Mouse (Mus musculus): ENCODE data around the gene Fam169b. TPM values are rescaled to one million over a fixed set of nuclear protein-coding genes. Genes with fewer than 3 reads are reported as not detected.

The Fam169b gene
- polyA plus RNA-seq, 1 experiment from 2014 or later: 1.6 TPM

DNA sequence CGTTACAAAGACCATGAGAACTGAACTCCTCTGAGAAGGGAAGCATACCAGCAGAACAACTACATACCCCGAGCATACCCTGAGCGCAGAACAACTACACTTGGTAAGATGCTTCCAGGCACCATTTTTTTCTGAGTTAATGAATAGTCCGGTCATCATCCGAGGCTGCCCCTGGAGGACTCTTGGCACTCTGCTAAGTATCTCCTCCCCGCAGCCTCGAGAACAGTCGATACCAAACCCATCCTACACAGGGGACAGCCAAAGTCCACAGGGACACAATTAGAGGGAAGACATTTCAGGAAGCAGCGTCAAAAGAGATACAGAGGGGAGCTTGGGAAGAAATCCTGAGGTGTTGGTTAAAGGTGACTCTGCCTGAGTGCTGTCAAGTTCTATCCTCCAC lies 32.4 kb upstream of the Fam169b start:
- WGBS: 82% methylated on average over 9 of the region's 9 CpGs
- no peaks in the 10 kb centered on the region for H3K27me3 ChIP-seq
- H3K4me1 ChIP-seq (replicated peaks): peaks cover 17% of the 10 kb centered on the region
- no peak overlapping the region for H3K4me3 ChIP-seq (replicated peaks)
- no peaks in the 10 kb centered on the region for H3K36me3 ChIP-seq
- no peak overlapping the region for H3K9ac ChIP-seq (replicated peaks)
- ATAC-seq (ENCODE audit: insufficient number of reproducible peaks, insufficient read depth, low FRiP score, low TSS enrichment, low read depth): no peak
- H3K9me3 ChIP-seq: no peaks in the 10 kb centered on the region
- H3K27ac ChIP-seq: no peak overlapping the region
- H3K4me2 ChIP-seq: no peak overlapping the region

DNA sequence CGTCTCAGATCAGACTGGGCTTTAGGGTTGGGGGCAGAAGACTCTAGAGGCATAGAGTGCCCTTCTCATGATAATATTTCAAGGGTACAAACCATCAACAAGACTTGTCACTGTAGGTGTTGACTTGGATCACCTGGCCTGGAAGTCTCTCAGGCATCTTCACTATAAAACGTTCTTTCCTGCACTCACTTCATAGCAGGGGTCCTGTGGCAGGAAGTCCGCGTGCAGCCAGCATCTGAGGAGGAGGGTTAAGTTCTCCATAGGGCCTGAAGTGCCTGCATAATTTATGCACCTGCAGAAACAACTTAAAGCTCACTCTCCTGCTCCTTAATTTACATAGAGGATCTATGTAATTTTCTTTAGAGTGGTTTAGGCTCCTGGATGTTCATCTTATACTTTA lies 28.0 kb upstream of the Fam169b start:
- H3K4me3 ChIP-seq (replicated peaks): no peak overlapping the region
- H3K9ac ChIP-seq (replicated peaks): no peak overlapping the region
- H3K9me3 ChIP-seq: peaks cover 5% of the 10 kb centered on the region
- ATAC-seq (ENCODE audit: insufficient number of reproducible peaks, insufficient read depth, low FRiP score, low TSS enrichment, low read depth): no peak
- H3K27ac ChIP-seq: no peak overlapping the region
- no peaks in the 10 kb centered on the region for H3K27me3 ChIP-seq
- H3K36me3 ChIP-seq: no peaks in the 10 kb centered on the region
- 34% methylated on average over 4 of the region's 4 CpGs for WGBS
- no peak overlapping the region for H3K4me2 ChIP-seq
- H3K4me1 ChIP-seq (replicated peaks): peaks cover 16% of the 10 kb centered on the region

DNA sequence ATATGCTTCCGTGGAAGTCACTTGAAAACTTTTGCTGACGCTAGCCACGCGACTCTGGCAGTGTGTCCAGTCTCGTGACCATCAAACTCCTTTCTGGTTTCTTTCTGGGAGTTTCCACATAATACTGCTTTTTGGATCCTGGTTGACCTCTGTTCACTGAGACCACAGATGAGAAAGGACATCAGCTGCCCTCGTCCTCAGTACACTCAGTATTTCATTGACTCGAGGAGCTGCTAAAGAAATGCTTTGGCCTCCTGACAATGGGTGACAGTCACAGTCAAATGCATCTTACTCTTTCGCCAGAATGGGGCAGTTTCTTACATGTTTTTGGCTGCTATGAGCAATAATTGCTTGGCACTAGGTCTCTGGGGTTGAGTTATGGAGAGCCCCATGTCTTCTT lies 27.4 kb upstream of the Fam169b start:
- no peaks in the 10 kb centered on the region for H3K27me3 ChIP-seq

DNA sequence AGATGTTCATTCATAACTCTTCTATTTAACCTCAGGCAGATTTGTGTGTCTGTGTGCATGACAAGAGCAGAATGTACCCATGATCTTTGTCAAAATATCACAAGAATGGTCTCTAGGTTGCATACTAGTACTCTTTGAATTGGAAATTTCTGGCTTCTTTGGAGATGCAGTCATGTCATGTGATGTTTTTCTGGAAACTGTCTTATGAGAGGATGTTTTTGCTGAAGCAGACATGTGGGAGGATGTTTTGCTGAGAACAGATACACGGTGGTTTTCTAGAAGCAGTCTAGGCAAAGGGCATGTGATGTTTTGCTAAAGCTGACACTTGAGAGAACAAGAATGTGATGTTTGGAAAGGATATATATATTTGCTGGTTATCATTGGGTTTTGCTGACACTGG lies 23.2 kb upstream of the Fam169b start:
- Histone ChIP-seq H3K4me2 (no peak overlapping the region), H3K36me3 (no peaks in the 10 kb centered on the region), H3K27me3 (no peaks in the 10 kb centered on the region), H3K4me1 (replicated peaks) (peaks cover 15% of the 10 kb centered on the region), H3K4me3 (replicated peaks) (no peak overlapping the region), H3K27ac (no peak overlapping the region), H3K9ac (replicated peaks) (no peak overlapping the region), H3K9me3 (peaks cover 5% of the 10 kb centered on the region)
- WGBS: 89% methylated on average over 1 of the region's 1 CpGs
- no peak for ATAC-seq (ENCODE audit: insufficient number of reproducible peaks, insufficient read depth, low FRiP score, low TSS enrichment, low read depth)

More for the DNA sequence above, 27.4 kb upstream of the Fam169b start:
- 39% methylated on average over 8 of the region's 8 CpGs for WGBS
- H3K4me1 ChIP-seq (replicated peaks): peaks cover 16% of the 10 kb centered on the region
- peaks cover 5% of the 10 kb centered on the region for H3K9me3 ChIP-seq
- ATAC-seq (ENCODE audit: insufficient number of reproducible peaks, insufficient read depth, low FRiP score, low TSS enrichment, low read depth): no peak
- H3K27ac ChIP-seq: no peak overlapping the region
- no peak overlapping the region for H3K4me3 ChIP-seq (replicated peaks)
- no peak overlapping the region for H3K4me2 ChIP-seq
- H3K36me3 ChIP-seq: no peaks in the 10 kb centered on the region
- no peak overlapping the region for H3K9ac ChIP-seq (replicated peaks)

DNA sequence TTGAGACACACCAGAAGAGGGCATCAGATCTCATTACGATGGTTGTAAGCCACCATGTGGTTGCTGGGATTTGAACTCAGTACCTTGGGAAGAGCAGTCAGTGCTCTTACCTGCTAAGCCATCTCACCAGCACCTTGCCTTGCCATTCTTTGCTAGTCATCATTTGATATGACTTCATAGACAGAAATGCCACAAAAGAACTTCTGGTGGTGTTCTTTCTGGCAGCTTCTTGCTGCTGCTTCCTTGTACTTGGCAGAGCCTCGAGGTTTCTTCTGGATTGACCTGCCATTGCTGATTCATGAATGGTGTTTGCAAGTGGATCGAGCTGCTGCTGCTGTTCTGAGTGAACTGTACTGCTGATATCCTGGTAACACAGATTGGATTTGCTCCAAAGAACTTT lies 22.7 kb upstream of the Fam169b start:
- WGBS: 86% methylated on average over 3 of the region's 3 CpGs
- H3K36me3 ChIP-seq: no peaks in the 10 kb centered on the region

DNA sequence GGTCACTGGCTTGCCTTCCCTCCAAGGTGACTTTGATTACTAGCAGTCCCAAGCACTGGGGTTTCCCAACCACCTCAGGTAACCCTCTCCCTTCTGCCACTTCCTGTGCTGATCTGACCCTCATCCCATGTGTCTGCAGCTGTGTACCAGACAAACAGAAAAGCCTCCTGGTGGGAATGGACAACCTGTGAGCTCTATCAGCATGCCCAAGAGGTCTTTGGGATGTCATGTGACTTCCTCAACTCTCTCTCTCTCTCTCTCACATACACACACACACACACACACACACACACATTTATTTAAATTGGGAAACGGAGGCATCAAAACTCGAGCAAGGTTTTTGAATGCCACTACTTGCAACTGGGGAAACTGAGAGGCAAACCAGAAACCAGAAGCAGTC lies 15.9 kb upstream of the Fam169b start:
- H3K27ac ChIP-seq: no peak overlapping the region
- no peaks in the 10 kb centered on the region for H3K9me3 ChIP-seq
- peaks cover 17% of the 10 kb centered on the region for H3K4me1 ChIP-seq (replicated peaks)
- H3K4me3 ChIP-seq (replicated peaks): no peak overlapping the region
- ATAC-seq (ENCODE audit: insufficient number of reproducible peaks, insufficient read depth, low FRiP score, low TSS enrichment, low read depth): no peak
- H3K4me2 ChIP-seq: no peak overlapping the region
- no peaks in the 10 kb centered on the region for H3K36me3 ChIP-seq
- no peaks in the 10 kb centered on the region for H3K27me3 ChIP-seq
- 69% methylated on average over 2 of the region's 2 CpGs for WGBS
- no peak overlapping the region for H3K9ac ChIP-seq (replicated peaks)

More for the DNA sequence above, 22.7 kb upstream of the Fam169b start:
- no peak overlapping the region for H3K4me3 ChIP-seq (replicated peaks)
- peaks cover 5% of the 10 kb centered on the region for H3K9me3 ChIP-seq
- no peaks in the 10 kb centered on the region for H3K27me3 ChIP-seq
- peaks cover 10% of the 10 kb centered on the region for H3K4me1 ChIP-seq (replicated peaks)
- no peak for ATAC-seq (ENCODE audit: insufficient number of reproducible peaks, insufficient read depth, low FRiP score, low TSS enrichment, low read depth)
- H3K4me2 ChIP-seq: no peak overlapping the region
- H3K27ac ChIP-seq: no peak overlapping the region
- no peak overlapping the region for H3K9ac ChIP-seq (replicated peaks)

DNA sequence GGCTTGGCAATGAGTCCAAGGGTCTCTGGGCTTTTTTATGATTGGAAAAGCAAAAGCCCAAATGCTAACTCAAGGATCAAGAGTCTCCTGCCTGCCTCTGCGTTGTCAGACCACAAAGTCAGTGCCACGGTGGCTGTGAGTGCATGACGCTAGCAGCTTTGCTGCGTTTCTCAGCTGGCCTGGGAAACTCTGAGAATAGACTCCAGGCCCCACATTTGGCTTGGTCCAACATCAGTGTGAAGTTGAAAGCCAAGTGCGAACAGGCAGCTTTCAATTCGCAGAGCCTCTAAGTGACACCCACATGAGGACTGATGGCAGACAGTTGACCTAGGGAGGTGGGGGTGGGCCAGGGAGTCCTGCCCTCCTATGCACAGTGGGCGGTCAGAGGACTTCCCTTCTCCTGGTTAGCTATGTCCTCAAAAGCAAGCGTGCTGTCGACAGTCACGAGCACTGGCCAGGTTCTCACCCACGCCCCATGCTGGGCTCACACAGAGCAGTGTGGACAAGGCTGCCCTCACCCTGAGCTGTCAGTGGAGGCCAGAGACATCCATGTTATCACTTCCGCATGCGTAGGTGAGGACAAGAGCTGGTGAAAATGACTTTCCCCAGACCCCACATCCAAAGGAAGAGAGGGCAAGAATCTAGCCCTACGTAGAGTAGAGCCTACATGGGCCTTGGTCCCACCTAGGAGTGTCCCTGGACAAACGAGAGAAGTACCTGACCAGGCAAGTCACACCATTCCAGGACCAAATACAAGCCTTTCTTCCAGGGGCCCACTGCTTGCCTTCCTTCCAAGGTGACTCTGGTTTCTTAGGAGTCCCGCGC lies 15.1 kb upstream of the Fam169b start:
- peaks cover 21% of the 10 kb centered on the region for H3K4me1 ChIP-seq (replicated peaks)
- H3K27ac ChIP-seq: no peak overlapping the region
- ATAC-seq (ENCODE audit: insufficient number of reproducible peaks, insufficient read depth, low FRiP score, low TSS enrichment, low read depth): no peak
- H3K27me3 ChIP-seq: no peaks in the 10 kb centered on the region
- no peak overlapping the region for H3K9ac ChIP-seq (replicated peaks)
- no peaks in the 10 kb centered on the region for H3K9me3 ChIP-seq
- H3K4me3 ChIP-seq (replicated peaks): no peak overlapping the region
- H3K4me2 ChIP-seq: no peak overlapping the region
- WGBS: 76% methylated on average over 17 of the region's 17 CpGs
- H3K36me3 ChIP-seq: no peaks in the 10 kb centered on the region

DNA sequence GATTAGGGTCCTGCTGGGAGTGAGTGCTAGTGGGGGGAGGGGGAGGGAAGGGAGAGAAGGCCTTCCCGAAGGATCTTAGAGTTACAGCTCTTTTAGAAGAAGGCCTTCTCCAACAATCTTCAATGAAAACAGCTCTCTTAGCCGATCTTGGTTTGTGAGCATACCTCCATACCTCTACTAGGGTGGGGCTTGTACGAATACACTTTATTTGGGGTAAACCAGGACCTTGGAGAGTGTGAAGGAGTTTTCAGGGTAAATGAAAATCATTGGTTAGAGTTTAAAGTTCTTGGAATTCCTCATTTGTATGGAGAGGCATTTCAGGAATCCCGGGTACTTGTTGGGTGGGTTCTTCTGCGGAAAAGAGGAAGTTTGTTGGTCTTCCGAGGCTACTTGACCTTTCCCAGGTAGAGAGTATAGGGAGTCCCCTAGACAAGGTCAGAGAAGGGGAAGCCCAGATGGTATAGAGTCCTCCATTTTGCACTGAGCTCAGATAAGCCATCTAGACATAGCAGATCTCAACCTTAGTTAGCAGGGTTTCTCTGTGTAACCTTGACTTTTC lies 14.0 kb upstream of the Fam169b start:
- Histone ChIP-seq H3K27ac (no peak overlapping the region), H3K4me3 (replicated peaks) (no peak overlapping the region), H3K9me3 (no peaks in the 10 kb centered on the region), H3K4me1 (replicated peaks) (peaks cover 31% of the 10 kb centered on the region), H3K27me3 (no peaks in the 10 kb centered on the region), H3K4me2 (no peak overlapping the region), H3K36me3 (no peaks in the 10 kb centered on the region), H3K9ac (replicated peaks) (no peak overlapping the region)
- 70% methylated on average over 6 of the region's 6 CpGs for WGBS
- ATAC-seq (ENCODE audit: insufficient number of reproducible peaks, insufficient read depth, low FRiP score, low TSS enrichment, low read depth): no peak

DNA sequence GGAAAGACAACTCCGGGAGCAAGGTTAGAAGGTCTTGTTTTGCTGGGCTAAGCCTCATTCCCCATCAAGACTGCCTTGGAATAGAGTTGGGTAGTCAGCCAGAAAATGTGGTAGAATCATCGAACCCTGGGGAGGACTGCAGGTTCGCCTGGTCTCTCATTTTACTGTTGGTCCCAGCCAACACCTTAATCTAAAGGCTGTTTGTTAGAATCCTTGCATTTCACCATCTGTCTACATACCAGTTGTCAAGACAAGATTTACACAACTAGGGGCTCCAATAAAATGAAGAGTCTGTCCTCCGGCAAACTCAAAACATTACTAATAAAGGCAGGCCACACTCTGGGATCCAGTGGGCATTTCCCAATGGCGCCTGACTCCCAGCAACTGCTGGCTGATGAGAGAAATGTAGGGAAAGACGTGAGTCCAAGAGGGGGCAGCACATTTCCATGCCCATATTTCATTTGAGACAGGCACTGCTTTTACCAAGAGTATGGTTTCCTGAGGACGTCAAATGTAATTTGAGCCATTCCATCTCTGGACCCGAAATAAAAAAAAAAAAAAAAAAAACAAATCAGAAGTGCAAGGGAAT lies 10.9 kb upstream of the Fam169b start:
- Histone ChIP-seq H3K4me3 (replicated peaks) (no peak overlapping the region), H3K36me3 (no peaks in the 10 kb centered on the region), H3K4me2 (no peak overlapping the region), H3K27ac (peak overlapping the region; percentile 58), H3K9ac (replicated peaks) (no peak overlapping the region), H3K9me3 (no peaks in the 10 kb centered on the region), H3K27me3 (no peaks in the 10 kb centered on the region), H3K4me1 (replicated peaks) (peaks cover 53% of the 10 kb centered on the region)
- WGBS: 33% methylated on average over 8 of the region's 8 CpGs
- no peak for ATAC-seq (ENCODE audit: insufficient number of reproducible peaks, insufficient read depth, low FRiP score, low TSS enrichment, low read depth)

DNA sequence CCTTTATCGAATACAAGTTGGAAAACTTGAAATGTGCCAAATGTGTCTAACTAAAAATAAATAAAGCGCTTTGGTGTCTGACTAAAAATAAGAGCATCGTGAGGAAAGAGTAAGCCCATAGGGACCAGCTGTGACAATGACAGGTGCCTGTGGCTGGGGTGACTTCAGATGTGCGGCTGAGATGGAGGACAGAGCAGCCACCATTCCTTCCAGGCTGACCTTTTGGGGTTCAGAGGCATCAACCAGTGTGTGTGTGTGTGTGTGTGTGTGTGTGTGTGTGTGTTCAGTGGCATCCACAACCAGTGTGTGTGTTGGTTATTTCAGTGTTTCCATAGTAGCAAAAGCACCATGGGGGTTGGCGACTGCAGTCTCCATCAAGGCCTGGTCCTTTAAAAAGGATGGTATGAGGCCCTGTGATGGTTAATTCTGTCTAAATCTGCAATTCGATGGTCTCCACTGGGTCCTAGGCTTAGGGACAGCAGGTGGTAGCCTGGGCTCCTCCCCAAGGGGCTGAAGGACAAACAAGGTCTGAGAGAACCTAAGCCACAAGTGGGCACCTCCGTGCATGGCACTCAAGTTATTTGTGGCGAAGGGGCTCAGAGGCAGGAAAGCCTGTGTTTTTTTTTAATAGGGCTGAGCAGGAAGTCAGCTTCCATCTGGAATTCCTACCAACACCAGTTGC lies 10.2 kb upstream of the Fam169b start:
- H3K9ac ChIP-seq (replicated peaks): no peak overlapping the region
- H3K4me2 ChIP-seq: peak overlapping the region; percentile 64
- peak overlapping the region; percentile 34 for H3K4me3 ChIP-seq (replicated peaks)
- H3K9me3 ChIP-seq: no peaks in the 10 kb centered on the region
- peak overlapping the region; percentile 84 for H3K27ac ChIP-seq
- peak; percentile 60; the same call in 1 of the 2 replicates for ATAC-seq (ENCODE audit: insufficient number of reproducible peaks, insufficient read depth, low FRiP score, low TSS enrichment, low read depth)
- H3K36me3 ChIP-seq: no peaks in the 10 kb centered on the region
- no peaks in the 10 kb centered on the region for H3K27me3 ChIP-seq
- WGBS: 41% methylated on average over 8 of the region's 8 CpGs
- H3K4me1 ChIP-seq (replicated peaks): peaks cover 45% of the 10 kb centered on the region

DNA sequence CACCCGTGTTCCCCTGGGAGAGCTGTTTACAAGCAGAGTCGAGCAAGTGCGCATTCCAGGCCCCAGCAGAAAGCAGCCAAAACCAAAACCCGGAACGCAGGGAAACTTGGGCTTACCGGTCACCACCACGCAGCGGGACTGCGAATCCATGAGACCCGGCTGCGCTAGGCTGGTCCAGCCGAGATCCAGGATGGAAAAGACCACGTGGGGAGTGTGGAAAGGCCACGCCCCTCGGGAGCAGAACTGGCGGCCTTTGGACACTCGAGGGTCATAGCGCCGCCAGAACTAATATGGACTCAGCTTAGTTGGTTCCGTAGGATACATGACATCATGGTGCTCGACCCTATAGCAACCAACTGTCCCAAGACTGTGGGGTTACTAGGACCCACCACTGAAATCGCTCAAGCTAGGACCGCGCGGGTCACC lies 9.6 kb upstream of the Fam169b start, which contains the start of gene Pgpep1l:
Gene Pgpep1l, minus strand, starts transcription at position 206 of the 426 bp plus-strand sequence.
- Histone ChIP-seq H3K9ac (replicated peaks) (no peak within 1 kb of the TSS), H3K4me1 (replicated peaks) (peaks cover 43% of the 10 kb centered on the region), H3K4me2 (peak within 1 kb of the TSS; percentile 64), H3K36me3 (no peaks in the 10 kb centered on the region), H3K27me3 (no peaks in the 10 kb centered on the region), H3K27ac (peak within 1 kb of the TSS; percentile 84), H3K4me3 (replicated peaks) (peak within 1 kb of the TSS; percentile 34), H3K9me3 (no peaks in the 10 kb centered on the region)
- ATAC-seq (ENCODE audit: insufficient number of reproducible peaks, insufficient read depth, low FRiP score, low TSS enrichment, low read depth): peak; percentile 80
- WGBS: 8% methylated on average over 25 of the region's 25 CpGs

Measured in limb, embryonic 12.5 days (tissue).